Mouse (Mus musculus): ENCODE results near the gene Tagap1.
"Not testable (repeated sequence)": the region's sequence is repeated elsewhere in the genome, so short reads cannot be mapped to it uniquely, and the experiment has no call there.

The Tagap1 gene

GRCm38 (mm10) chr17:6960776-6961175 is at the start of gene Tagap1:
Gene Tagap1, minus strand, starts transcription at chr17:6961156.
- peak; percentile 32 to 44 for DNase-seq

GRCm38 (mm10) chr17:7009901-7010300 is 48.9 kb upstream of the Tagap1 start:
- DNase-seq, result not testable (repeated sequence)

GRCm38 (mm10) chr17:7009440-7009839 is 48.5 kb upstream of the Tagap1 start:
- DNase-seq, result not testable (repeated sequence)

- DNase-seq, result not testable (repeated sequence)
These were observed 47.9 kb upstream of the Tagap1 start for GRCm38 (mm10) chr17:7008885-7009284.

GRCm38 (mm10) chr17:7005646-7006045 is 44.7 kb upstream of the Tagap1 start:
- not testable (repeated sequence) for DNase-seq

- not testable (repeated sequence) for DNase-seq
These were observed 42.4 kb upstream of the Tagap1 start for GRCm38 (mm10) chr17:7003392-7003791.

- DNase-seq, result not testable (repeated sequence)
These were observed 41.0 kb upstream of the Tagap1 start for GRCm38 (mm10) chr17:7001790-7002585.

- not testable (repeated sequence) for DNase-seq
These were observed 37.0 kb upstream of the Tagap1 start for GRCm38 (mm10) chr17:6997778-6998490.

GRCm38 (mm10) chr17:6996826-6997225 is 35.9 kb upstream of the Tagap1 start:
- DNase-seq, result not testable (repeated sequence)

- DNase-seq, result not testable (repeated sequence)
These were observed 34.5 kb upstream of the Tagap1 start for GRCm38 (mm10) chr17:6995504-6995903.

GRCm38 (mm10) chr17:6986118-6986517 is 25.2 kb upstream of the Tagap1 start:
- DNase-seq, result not testable (repeated sequence)

- not testable (repeated sequence) for DNase-seq
These were observed 19.2 kb upstream of the Tagap1 start for GRCm38 (mm10) chr17:6980144-6980543.

- not testable (repeated sequence) for DNase-seq
These were observed 18.4 kb upstream of the Tagap1 start for GRCm38 (mm10) chr17:6979380-6979779.

- DNase-seq, result peak; percentile 80 to 81
These were observed 17.6 kb upstream of the Tagap1 start, which contains the start of gene Gm49721 for GRCm38 (mm10) chr17:6978287-6979248. Gene Gm49721, plus strand, starts transcription at chr17:6978904.

- not testable (repeated sequence) for DNase-seq
These were observed 14.0 kb upstream of the Tagap1 start for GRCm38 (mm10) chr17:6974985-6975384.

- DNase-seq, result not testable (repeated sequence)
These were observed 12.0 kb upstream of the Tagap1 start for GRCm38 (mm10) chr17:6972836-6973396.

GRCm38 (mm10) chr17:6971238-6971637 is 10.3 kb upstream of the Tagap1 start:
- DNase-seq, result not testable (repeated sequence)

GRCm38 (mm10) chr17:6970334-6970733 is 9.4 kb upstream of the Tagap1 start, which contains the start of gene Rnaset2b:
Gene Rnaset2b, plus strand, starts transcription at chr17:6970634.
- not testable (repeated sequence) for DNase-seq

- not testable (repeated sequence) for DNase-seq
These were observed 6.7 kb upstream of the Tagap1 start for GRCm38 (mm10) chr17:6967673-6968072.

- peak in 1 of 2 experiments; percentile 20 for DNase-seq
These were observed 4.4 kb upstream of the Tagap1 start for GRCm38 (mm10) chr17:6965364-6965763.

GRCm38 (mm10) chr17:6962936-6963335 is 2.0 kb upstream of the Tagap1 start:
- not testable (repeated sequence) for DNase-seq

- not testable (repeated sequence) for DNase-seq
These were observed 1.4 kb upstream of the Tagap1 start for GRCm38 (mm10) chr17:6962339-6962738.

Measured in lung, adult 18-20 months (tissue).